Mouse (Mus musculus) brain, embryonic 14.5 days (tissue): ENCODE results near the gene Gak.

Experiments used
- CTCF ChIP-seq: fragments of 200-500 bp; IDR thresholded peaks from 2 replicates; pipeline ENCODE4 v1.5.1; 2012; ENCODE audit warnings: inconsistent platforms, mild to moderate bottlenecking, moderate library complexity, borderline replicate concordance; ENCODE audit not compliant: insufficient read depth, insufficient read length; ENCODE audit errors: extremely low read depth
- POLR2A ChIP-seq: fragments of 200-500 bp; IDR thresholded peaks from 2 replicates; pipeline ENCODE4 v1.6.1; 2012; ENCODE audit warnings: mild to moderate bottlenecking, inconsistent platforms, borderline replicate concordance; ENCODE audit not compliant: poor library complexity, insufficient read depth, insufficient read length, severe bottlenecking; ENCODE audit errors: extremely low read depth

DNA sequence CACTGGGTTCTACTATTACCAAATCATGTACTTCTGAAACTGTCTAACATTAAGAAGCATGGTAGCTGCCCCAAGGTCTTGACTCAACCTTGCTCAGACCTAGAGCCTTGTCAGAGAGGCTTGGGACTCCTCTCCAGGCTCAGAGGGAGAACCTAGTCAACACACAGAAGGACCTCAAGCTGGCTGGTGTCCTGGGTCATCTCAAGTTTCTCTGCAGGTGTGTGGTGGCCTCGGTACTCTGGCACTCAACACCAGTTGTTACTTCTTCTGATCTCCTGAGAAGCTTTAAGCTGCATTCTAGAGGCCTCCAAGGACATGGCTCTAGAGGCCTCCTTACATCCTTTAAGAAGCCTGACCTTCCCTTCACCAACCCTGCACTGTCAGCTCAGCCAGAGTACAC, 75.5 kb downstream of the Gak start:
- TF ChIP-seq POLR2A (no peak), CTCF (no peak)
